Mouse (Mus musculus) megakaryocyte, embryonic 14.5 days (primary cell): ENCODE measurements around the gene Sgk2. TPM values are rescaled to one million over a fixed set of nuclear protein-coding genes. Genes with fewer than 3 reads are reported as not detected.

Experiments used
- H3K27me3 ChIP-seq: replicated peaks from 2 replicates; pipeline ENCODE3; 2012; ENCODE audit warnings: inconsistent platforms
- H3K36me3 ChIP-seq: replicated peaks from 2 replicates; pipeline ENCODE3; 2012; ENCODE audit warnings: low read length, inconsistent platforms, mixed read lengths
- H3K4me1 ChIP-seq: 2 replicates; pipeline ENCODE4 v1.6.1; 2012; ENCODE audit warnings: inconsistent platforms
- H3K4me3 ChIP-seq: replicated peaks from 2 replicates; pipeline ENCODE3; 2012; ENCODE audit warnings: moderate library complexity, mild to moderate bottlenecking, inconsistent platforms
- H3K9me3 ChIP-seq: 2 replicates; pipeline ENCODE4 v1.6.1; 2012; ENCODE audit warnings: inconsistent platforms
- FLI1 ChIP-seq: IDR thresholded peaks from 2 replicates; pipeline ENCODE4 v1.6.1; 2012; ENCODE audit warnings: low read length, inconsistent platforms, mixed read lengths
- GATA1 ChIP-seq: IDR thresholded peaks from 3 replicates; pipeline ENCODE4 v1.6.1; 2012; ENCODE audit warnings: mixed read lengths, low read length, inconsistent platforms, borderline replicate concordance
- polyA plus RNA-seq: library from polyadenylated mRNA; stranded (reverse); fragments of >175 nt; gene quantifications from 2 replicates; pipeline ENCODE4 v1.2.3, GENCODE M21; 2012; ENCODE audit warnings: low replicate concordance; ENCODE audit not compliant: insufficient read depth

Gene Sgk2
- polyA plus RNA-seq, 1 experiment, result not detected

GRCm38 (mm10) chr2:162986764-162987163 lies 366 bp upstream of the Sgk2 start:
- TF ChIP-seq GATA1, result no peak
- TF ChIP-seq FLI1, result no peak
- Histone ChIP-seq H3K4me1 (peaks cover 23% of the 10 kb centered on the region), H3K9me3 (no peaks in the 10 kb centered on the region), H3K36me3 (no peaks in the 10 kb centered on the region), H3K27me3 (peaks cover 44% of the 10 kb centered on the region), H3K4me3 (no peak overlapping the region)

GRCm38 (mm10) chr2:162988235-162988634 lies 1.1 kb downstream of the Sgk2 start:
- no peak overlapping the region for H3K4me3 ChIP-seq
- H3K9me3 ChIP-seq, result no peaks in the 10 kb centered on the region
- H3K27me3 ChIP-seq, result peaks cover 54% of the 10 kb centered on the region

GRCm38 (mm10) chr2:162991394-162992083 lies 4.4 kb downstream of the Sgk2 start:
- Histone ChIP-seq H3K36me3 (no peaks in the 10 kb centered on the region), H3K4me1 (peaks cover 15% of the 10 kb centered on the region), H3K4me3 (no peak overlapping the region), H3K9me3 (no peaks in the 10 kb centered on the region), H3K27me3 (peaks cover 65% of the 10 kb centered on the region)
- TF ChIP-seq FLI1, result no peak
- TF ChIP-seq GATA1, result no peak

More at GRCm38 (mm10) chr2:162988235-162988634, 1.1 kb downstream of the Sgk2 start:
- peaks cover 23% of the 10 kb centered on the region for H3K4me1 ChIP-seq
- no peaks in the 10 kb centered on the region for H3K36me3 ChIP-seq
- TF ChIP-seq FLI1, result no peak
- no peak for TF ChIP-seq GATA1

GRCm38 (mm10) chr2:162992084-162992437 lies 4.9 kb downstream of the Sgk2 start:
- no peak for TF ChIP-seq FLI1
- no peak for TF ChIP-seq GATA1
- Histone ChIP-seq H3K36me3 (no peaks in the 10 kb centered on the region), H3K4me3 (no peak overlapping the region), H3K9me3 (no peaks in the 10 kb centered on the region), H3K4me1 (peaks cover 10% of the 10 kb centered on the region), H3K27me3 (peaks cover 63% of the 10 kb centered on the region)

GRCm38 (mm10) chr2:162993881-162994616 lies 6.9 kb downstream of the Sgk2 start:
- no peaks in the 10 kb centered on the region for H3K9me3 ChIP-seq
- H3K4me3 ChIP-seq, result no peak overlapping the region
- H3K36me3 ChIP-seq, result no peaks in the 10 kb centered on the region
- H3K4me1 ChIP-seq, result peaks cover 6% of the 10 kb centered on the region; the same call in 1 of the 2 replicates
- peaks cover 64% of the 10 kb centered on the region for H3K27me3 ChIP-seq
- no peak for TF ChIP-seq GATA1
- no peak for TF ChIP-seq FLI1

- Histone ChIP-seq H3K36me3 (no peaks in the 10 kb centered on the region), H3K9me3 (no peaks in the 10 kb centered on the region), H3K4me1 (peaks cover 13% of the 10 kb centered on the region), H3K27me3 (peaks cover 56% of the 10 kb centered on the region), H3K4me3 (peak overlapping the region; percentile 64)
- TF ChIP-seq GATA1 (no peak), FLI1 (no peak)
Measured at GRCm38 (mm10) chr2:162998528-162999230, 11.5 kb downstream of the Sgk2 start.

- TF ChIP-seq GATA1 (no peak), FLI1 (no peak)
- Histone ChIP-seq H3K27me3 (peaks cover 52% of the 10 kb centered on the region), H3K36me3 (no peaks in the 10 kb centered on the region), H3K9me3 (no peaks in the 10 kb centered on the region), H3K4me3 (no peak overlapping the region), H3K4me1 (peaks cover 13% of the 10 kb centered on the region)
Measured at GRCm38 (mm10) chr2:162999744-163000143, 12.6 kb downstream of the Sgk2 start.

- TF ChIP-seq FLI1, result no peak
Measured at GRCm38 (mm10) chr2:163001071-163001470, 13.9 kb downstream of the Sgk2 start.

GRCm38 (mm10) chr2:163007299-163007698 lies 20.2 kb downstream of the Sgk2 start:
- Histone ChIP-seq H3K9me3 (peaks cover 5% of the 10 kb centered on the region), H3K4me1 (peaks cover 11% of the 10 kb centered on the region; the same call in 1 of the 2 replicates), H3K36me3 (no peaks in the 10 kb centered on the region), H3K27me3 (peaks cover 37% of the 10 kb centered on the region), H3K4me3 (no peak overlapping the region)
- no peak for TF ChIP-seq GATA1
- no peak for TF ChIP-seq FLI1

More at GRCm38 (mm10) chr2:163001071-163001470, 13.9 kb downstream of the Sgk2 start:
- Histone ChIP-seq H3K9me3 (no peaks in the 10 kb centered on the region), H3K27me3 (peaks cover 51% of the 10 kb centered on the region), H3K36me3 (no peaks in the 10 kb centered on the region), H3K4me1 (peaks cover 19% of the 10 kb centered on the region), H3K4me3 (no peak overlapping the region)
